Mouse (Mus musculus) ovary, postnatal 36 days (tissue): Measurements from ENCODE around the gene Kifc5b.

ENCODE experiments used
- DNase-seq: peaks from one replicate; pipeline ENCODE4 v3.0.0; 2022; ENCODE audit warnings: low spot score, mixed read lengths

Gene Kifc5b

DNA sequence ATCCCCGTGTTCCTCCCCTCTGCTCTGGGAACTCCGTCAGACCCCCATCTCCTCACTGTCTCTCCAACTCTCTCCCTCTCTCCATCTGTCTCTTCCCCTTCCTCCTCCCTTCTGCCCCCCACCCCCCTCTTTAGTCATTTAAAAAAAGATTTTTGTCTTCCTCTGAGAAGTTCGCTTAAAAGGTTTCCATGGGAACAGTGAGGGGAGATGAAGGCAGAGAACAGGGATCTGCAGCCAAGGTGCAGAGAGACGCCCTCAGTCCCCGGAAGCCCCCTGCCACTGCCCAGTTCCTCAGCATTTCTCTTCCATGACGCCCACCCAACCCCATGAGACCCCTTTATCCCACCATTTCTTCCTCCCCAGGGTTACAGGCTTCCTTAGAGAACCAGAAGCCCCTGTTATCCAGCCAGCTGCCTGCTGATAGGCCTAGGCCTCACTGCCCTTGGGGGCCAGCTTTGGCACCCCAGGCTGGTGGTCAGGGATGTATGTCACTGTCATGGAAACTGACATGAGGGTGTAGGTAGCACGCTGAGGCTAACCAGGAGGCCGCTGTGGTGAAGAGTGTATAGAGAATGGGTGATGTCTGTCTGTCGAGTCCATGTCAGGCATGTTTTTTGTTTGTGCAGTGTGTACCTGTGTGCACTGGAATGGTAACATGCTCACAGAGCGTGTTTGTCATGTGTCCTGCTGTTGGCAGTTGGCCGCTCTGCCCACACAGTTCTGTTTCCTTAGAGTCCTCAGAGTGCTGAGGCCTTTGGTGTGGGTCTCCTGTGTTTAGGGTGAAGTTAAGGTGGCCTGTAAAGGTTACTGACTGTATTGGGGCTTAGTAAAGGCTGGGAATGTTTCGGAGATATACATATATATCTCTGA is 30.6 kb downstream of the Kifc5b start:
- no peak for DNase-seq

GRCm38 (mm10) chr17:26948316-26949050 is 31.6 kb downstream of the Kifc5b start:
- DNase-seq, result peak; percentile 69

- no peak for DNase-seq
Measured at GRCm38 (mm10) chr17:26949051-26949577, 32.2 kb downstream of the Kifc5b start.

DNA sequence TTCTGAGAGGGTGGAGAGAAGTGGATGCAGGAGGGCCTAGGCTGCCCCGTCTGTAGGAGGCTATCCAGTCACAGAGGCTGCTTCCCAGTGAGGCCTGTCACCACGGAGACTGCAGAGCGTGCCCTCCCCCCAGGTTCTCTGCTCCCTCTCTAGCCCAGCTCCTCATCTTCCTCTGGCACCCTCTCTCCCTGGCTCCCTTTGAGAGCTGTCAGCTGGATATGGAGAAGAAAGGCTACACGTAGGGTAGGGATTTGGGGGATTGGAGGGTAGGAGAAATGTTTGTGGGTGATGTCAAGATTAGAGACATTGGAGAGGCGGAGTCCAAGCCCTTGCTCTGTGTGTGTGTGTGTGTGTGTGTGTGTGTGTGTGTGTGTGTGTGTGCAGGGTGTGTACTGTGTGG is 33.0 kb downstream of the Kifc5b start:
- no peak for DNase-seq

GRCm38 (mm10) chr17:26950560-26951288 is 33.8 kb downstream of the Kifc5b start:
- DNase-seq, result no peak

DNA sequence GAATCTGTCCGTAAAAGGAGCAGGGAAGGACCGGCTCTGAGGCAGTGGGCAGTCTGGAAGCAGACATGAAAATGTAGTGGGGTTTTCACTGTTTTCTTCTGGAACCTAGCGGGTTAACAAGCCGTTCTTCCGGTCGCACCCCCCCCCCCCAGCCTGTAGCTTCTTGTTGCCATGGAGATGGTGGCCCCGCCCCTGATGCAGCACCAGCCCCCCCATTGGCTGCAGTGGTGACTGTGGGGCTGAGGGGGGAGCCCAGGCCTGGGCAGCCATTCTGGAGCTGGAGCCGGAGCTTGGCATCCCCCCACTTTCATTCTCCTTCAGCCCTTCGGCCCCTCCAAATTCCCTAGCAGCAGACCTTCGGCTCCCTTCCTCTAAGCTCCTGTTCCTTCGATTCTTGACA is 34.5 kb downstream of the Kifc5b start:
- peak; percentile 66 for DNase-seq

DNA sequence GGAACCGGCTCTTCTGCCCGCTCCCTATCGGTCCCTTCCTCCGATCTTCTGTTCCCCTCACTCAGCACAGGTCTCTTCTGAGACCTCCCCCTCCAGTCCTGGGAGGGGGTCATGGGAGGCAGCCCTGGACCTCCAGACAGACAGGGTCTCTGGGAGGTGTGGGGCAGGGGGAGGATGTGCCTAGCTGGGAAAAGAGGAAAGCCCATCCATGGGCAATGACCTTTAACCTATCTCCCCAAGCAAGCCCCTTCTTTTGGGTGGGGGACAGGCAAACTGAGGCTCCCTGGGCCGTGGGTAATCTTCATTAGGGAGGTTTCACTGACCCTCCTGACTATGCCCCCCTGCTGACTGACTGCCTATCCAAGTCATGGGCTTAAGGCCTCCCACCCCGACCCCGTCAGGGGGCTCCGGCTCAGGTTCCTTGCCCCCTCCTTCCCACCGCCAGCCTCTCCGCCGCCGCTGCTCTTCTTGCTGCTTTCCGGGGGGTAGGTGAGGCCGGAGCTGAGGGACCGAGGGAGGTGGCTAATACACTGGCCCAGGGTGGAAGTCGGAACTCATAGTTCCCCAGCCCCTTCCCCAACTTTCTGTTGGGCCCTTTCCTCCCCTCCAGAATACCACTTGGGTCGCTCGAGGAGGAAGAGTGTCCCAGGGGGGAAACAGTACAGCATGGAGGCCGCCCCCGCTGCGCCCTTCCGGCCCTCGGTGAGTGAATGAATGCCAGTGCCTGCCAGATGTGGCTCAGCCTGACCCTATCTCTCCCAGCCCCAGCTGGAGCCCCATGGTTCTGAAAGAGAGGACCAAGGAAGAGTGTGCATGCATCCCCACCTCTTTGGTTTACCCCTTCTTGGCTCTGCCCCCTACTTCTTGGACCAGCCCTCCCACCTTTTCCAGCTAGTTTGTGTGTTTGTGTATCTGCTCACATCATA is 35.3 kb downstream of the Kifc5b start:
- no peak for DNase-seq

DNA sequence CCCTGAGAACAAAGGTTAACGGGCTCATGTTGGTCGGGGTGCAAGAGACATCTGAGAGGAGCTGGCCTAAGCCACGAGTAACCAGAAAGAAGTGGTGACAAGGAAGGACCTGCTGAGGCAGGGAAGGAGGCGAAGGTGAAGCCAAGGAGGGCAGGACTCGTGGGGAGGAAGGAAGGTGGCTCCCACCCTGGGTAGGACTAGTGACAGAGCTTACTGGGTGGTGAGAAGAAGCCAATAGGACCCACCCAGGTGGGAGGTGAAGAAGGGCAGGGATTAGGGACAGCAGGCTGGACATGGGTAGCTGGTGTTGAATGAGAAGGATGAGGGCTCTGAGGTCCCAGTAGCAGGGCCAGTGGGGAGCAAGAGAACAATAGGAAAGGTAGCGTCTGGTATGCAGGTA is 36.3 kb downstream of the Kifc5b start:
- DNase-seq, result no peak

DNA sequence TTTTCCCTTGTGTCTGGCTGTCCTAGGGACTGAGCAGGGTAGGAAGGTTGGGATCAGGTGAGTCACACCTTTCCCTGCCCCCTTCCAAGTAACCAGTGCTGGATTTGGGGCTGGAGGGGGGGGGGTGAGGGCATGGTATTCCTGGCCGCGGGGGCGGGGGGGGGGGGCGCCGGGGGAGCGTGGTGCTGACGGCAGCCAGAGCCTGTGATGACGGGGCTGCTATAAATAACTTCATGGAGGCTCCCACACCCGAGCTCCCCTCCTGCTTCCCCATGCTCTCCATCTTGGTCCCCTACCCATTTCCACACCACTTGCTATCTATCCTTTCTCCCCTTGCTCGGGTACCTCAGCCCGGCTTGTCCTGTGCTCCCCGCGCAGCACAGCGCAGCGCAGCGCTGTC is 36.8 kb downstream of the Kifc5b start:
- DNase-seq, result no peak

GRCm38 (mm10) chr17:26956309-26956708 is 39.4 kb downstream of the Kifc5b start:
- DNase-seq, result no peak

GRCm38 (mm10) chr17:26956895-26957294 is 40.0 kb downstream of the Kifc5b start:
- DNase-seq, result no peak

DNA sequence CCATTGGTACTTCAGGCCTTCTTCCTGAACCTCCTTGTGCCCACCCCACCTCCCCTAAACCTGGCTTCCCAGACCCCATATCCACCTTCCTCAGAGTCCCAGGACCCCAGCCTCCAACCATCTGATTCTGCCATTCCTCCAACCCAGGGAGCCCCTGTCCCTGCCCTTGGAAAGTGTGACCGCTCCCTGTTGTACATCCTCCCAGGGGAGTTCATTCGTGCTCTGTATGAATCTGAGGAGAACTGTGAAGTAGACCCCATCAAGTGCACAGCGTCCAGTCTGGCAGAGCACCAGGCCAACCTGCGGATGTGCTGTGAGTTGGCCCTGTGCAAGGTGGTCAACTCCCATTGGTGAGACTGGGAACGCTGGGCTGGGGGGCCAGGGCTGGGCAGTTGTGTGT is 41.0 kb downstream of the Kifc5b start:
- DNase-seq, result no peak

DNA sequence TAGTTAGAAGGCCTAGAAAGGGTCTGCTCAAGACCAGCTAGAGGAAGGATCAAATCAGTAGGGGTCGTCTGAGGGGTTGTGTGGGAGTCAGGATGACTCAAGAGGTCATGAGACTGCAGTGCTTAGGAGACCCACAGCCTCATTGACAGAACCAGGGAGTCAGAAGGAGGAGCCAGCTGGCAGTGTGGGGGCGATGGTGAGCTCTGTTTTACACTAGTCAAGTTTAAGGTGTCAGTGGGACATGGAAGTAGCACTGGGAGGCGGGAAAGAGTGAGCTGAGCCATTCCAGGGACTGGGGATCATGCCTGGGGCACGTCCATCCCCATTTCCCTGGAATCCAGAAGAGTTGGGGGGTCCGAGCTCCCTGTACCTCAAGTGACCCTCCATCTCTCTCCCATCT is 42.0 kb downstream of the Kifc5b start:
- DNase-seq, result no peak

DNA sequence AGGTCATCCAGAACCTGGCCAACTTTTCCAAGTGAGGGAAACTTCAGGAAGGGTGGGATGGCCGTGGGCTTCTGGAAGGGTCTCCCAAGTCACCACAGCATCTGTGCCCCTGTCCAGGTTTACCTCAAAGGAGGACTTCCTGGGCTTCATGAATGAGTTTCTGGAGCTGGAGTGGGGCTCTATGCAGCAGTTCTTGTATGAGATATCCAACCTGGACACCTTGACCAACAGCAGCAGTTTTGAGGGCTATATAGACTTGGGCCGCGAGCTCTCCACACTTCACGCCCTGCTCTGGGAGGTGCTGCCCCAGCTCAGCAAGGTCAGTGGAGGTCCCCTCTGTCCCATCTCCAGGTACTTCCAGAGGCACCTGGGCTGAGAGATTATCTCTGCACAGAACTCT is 42.9 kb downstream of the Kifc5b start:
- no peak for DNase-seq

DNA sequence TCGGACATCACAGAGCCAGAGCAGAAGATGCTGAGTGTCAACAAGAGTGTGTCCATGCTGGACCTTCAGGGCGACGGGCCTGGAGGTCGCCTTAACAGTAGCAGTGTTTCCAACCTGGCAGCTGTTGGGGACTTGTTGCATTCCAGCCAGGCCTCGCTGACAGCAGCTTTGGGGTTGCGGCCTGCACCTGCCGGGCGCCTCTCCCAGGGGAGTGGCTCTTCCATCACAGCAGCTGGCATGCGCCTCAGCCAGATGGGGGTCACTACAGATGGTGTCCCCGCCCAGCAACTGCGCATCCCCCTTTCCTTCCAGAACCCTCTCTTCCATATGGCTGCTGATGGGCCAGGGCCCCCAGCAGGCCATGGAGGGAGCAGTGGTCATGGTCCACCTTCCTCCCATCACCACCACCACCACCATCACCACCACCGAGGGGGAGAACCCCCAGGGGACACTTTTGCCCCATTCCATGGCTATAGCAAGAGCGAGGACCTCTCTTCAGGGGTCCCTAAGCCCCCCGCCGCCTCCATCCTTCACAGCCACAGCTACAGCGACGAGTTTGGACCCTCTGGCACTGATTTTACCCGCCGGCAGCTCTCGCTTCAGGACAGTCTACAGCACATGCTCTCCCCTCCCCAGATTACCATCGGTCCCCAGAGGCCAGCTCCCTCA is 44.8 kb downstream of the Kifc5b start:
- no peak for DNase-seq

GRCm38 (mm10) chr17:26966993-26967392 is 50.1 kb downstream of the Kifc5b start:
- no peak for DNase-seq

- DNase-seq, result no peak
Measured at GRCm38 (mm10) chr17:26967477-26967876, 50.6 kb downstream of the Kifc5b start.

- no peak for DNase-seq
Measured at GRCm38 (mm10) chr17:26968200-26968611, 51.3 kb downstream of the Kifc5b start.

DNA sequence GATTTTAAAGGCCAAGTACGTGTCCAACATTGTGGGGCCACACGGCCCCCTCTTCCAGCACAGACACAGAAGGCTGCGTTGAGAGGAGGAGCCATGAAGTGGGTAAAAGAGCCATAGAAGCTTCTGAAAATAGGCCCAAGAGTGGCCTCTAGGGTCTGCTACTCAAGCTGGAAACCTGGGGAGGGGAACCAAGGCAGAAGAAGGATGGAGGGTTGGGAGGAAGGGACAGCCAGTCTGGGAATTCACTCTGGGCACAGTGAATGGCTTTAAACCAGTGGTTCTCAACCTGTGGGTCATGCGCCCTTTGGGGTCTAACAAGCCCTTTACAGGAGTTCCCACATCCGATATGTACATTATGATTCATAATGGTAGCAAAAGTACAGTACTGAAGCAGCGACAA is 52.4 kb downstream of the Kifc5b start:
- DNase-seq, result no peak

DNA sequence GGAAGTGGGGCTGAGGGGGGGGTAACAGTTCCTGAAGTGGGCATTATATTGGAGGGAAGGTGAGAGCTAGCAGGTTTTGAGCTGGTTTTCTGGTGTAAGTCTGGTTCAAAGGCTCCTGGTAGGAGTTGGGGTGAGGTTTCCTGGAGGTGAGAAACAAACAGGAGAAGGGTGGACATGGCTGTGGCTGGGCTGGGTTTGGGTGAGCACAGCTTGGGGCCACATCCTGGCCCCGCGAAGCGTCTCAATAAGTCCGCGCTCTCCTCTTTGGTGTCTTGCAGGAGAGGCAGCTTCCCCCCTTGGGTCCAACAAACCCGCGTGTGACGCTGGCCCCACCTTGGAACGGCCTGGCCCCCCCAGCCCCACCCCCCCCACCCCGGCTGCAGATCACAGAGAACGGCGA is 53.3 kb downstream of the Kifc5b start:
- DNase-seq, result no peak
